Mouse (Mus musculus) liver, adult 2 months (tissue): Measurements from ENCODE around the gene Zmiz1.

ENCODE experiments used
- CTCF ChIP-seq: fragments of 200-500 bp; IDR thresholded peaks from 2 replicates; pipeline ENCODE4 v1.5.1; 2011; ENCODE audit warnings: low read depth, low read length, control low read depth
- POLR2A ChIP-seq: fragments of 200-500 bp; IDR thresholded peaks from 2 replicates; pipeline ENCODE4 v1.6.1; 2011; ENCODE audit warnings: low read length, control low read depth; ENCODE audit not compliant: insufficient read depth; ENCODE audit errors: extremely low read depth

DNA sequence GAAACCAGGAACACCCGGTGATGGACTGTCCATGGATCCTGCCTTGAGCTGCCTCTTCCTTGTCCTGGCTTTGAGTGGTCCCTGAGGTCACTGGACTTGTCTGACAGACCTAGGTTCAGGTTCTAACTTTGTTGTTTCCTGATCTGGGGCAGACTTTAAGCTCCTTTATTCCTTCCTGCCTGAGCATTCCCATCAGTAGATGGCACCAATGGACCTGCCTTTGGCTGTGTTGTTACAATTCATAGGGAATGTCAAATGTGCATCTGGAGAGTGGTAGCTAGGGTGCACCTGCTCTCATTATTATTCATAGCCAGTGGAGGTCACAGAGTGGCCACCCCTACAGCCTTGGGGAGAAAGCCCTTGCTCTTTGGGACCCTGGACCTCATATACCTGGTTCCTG lies 99.5 kb downstream of the Zmiz1 start:
- TF ChIP-seq POLR2A (no peak), CTCF (no peak)
